Mouse (Mus musculus): Measurements from ENCODE around the gene Cxcl3. TPM values are rescaled to one million over a fixed set of nuclear protein-coding genes. Genes with fewer than 3 reads are reported as not detected.

The Cxcl3 gene
- total and polyA plus RNA-seq, 2 experiments from 2014 or later = not detected

DNA sequence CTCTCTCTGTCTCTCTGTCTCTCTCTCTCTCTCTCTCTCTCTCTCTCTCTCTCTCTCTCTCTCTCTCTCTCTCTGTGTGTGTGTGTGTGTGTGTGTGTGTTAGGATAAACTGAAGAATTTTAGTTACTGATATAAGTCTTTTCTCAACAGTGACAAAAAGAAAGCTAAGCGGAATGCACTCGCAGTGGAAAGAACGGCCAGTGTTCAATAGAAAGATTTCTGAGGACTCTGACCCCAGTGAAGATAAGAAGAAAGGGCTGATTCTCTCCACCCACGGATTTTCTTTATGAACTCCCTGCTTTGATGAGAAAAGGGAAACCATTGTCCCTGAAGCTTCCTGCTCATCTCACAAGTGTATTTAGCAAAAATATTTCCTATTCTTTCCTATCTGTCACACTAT lies 25.6 kb upstream of the Cxcl3 start:
- Histone ChIP-seq H3K36me3 (replicated peaks; ENCODE audit: control insufficient read depth, insufficient read depth, low read length) (no peaks in the 10 kb centered on the region), H3K9me3 (replicated peaks; ENCODE audit: control insufficient read depth, low read length) (no peaks in the 10 kb centered on the region), H3K4me2 (ENCODE audit: low read depth, low read length) (no peak overlapping the region), H3K27me3 (ENCODE audit: control insufficient read depth, insufficient read depth, low read length) (peaks cover 13% of the 10 kb centered on the region), H3K9ac (replicated peaks; ENCODE audit: low read depth, low read length) (no peak overlapping the region), H3K4me3 (ENCODE audit: low read depth, low read length) (no peak overlapping the region), H3K27ac (ENCODE audit: low read depth) (no peak overlapping the region), H3K4me1 (ENCODE audit: control insufficient read depth, insufficient read depth) (peaks cover 13% of the 10 kb centered on the region; the same call in 1 of the 2 replicates)
- TF ChIP-seq CTCF (IDR thresholded peaks at IDR 0.05; ENCODE audit: low read depth) = no peak
- no peak for TF ChIP-seq EP300 (IDR thresholded peaks at IDR 0.05; ENCODE audit: low read depth)
- 54% methylated on average over 4 of the region's 4 CpGs for WGBS
- no peak for DNase-seq (ENCODE audit: low spot score)
- no peak for ATAC-seq (ENCODE audit: insufficient read depth, low read depth)

DNA sequence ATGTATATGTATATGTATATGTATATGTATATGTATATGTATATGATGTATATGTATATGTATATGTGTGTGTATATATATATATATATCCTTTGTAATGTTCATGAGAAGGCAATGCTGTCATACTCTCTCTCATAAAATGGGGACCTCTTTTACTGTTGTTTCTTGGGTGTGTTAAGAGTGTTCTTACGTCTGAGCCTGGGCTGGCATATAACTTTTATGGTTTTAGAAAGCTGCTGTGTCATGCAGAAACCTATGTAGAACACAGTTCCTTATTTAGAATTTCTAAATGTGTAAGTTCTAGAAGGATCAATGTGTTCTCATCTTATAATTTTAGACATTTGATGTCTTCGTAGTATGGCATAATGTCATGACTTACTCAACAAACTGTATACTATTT lies 25.1 kb upstream of the Cxcl3 start:
- 86% methylated on average over 2 of the region's 2 CpGs for WGBS
- H3K9me3 ChIP-seq (replicated peaks; ENCODE audit: control insufficient read depth, low read length) = no peaks in the 10 kb centered on the region
- TF ChIP-seq EP300 (IDR thresholded peaks at IDR 0.05; ENCODE audit: low read depth) (no peak), CTCF (IDR thresholded peaks at IDR 0.05; ENCODE audit: low read depth) (no peak)
- no peak overlapping the region for H3K4me2 ChIP-seq (ENCODE audit: low read depth, low read length)
- peaks cover 13% of the 10 kb centered on the region for H3K27me3 ChIP-seq (ENCODE audit: control insufficient read depth, insufficient read depth, low read length)
- ATAC-seq (ENCODE audit: insufficient read depth, low read depth) (no peak), DNase-seq (ENCODE audit: low spot score) (no peak)
- H3K9ac ChIP-seq (replicated peaks; ENCODE audit: low read depth, low read length) = no peak overlapping the region
- no peak overlapping the region for H3K4me3 ChIP-seq (ENCODE audit: low read depth, low read length)
- peaks cover 13% of the 10 kb centered on the region; the same call in 1 of the 2 replicates for H3K4me1 ChIP-seq (ENCODE audit: control insufficient read depth, insufficient read depth)
- H3K36me3 ChIP-seq (replicated peaks; ENCODE audit: control insufficient read depth, insufficient read depth, low read length) = no peaks in the 10 kb centered on the region
- no peak overlapping the region for H3K27ac ChIP-seq (ENCODE audit: low read depth)

DNA sequence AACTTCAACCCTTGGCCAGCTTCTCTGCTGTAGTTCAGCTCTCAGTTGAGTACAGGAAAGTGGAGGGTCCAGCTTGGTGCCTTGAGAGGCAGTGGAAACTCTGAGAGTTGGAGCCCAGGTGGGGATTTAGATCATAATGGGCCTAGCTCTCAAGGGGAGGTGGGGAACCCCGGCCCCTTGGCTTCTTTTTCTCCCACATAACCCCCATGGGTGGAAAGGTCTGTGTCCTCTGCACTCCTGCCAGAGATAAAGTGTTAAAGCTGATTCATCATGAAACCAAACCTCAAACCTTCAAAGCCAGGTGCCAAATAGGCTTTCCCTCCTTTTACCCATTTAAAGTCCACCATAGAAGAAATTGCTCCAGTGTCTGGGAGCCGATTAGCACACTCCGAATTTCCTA lies 24.1 kb upstream of the Cxcl3 start:
- ATAC-seq (ENCODE audit: insufficient read depth, low read depth) (no peak), DNase-seq (ENCODE audit: low spot score) (no peak)
- no peaks in the 10 kb centered on the region for H3K9me3 ChIP-seq (replicated peaks; ENCODE audit: control insufficient read depth, low read length)
- no peak overlapping the region for H3K9ac ChIP-seq (replicated peaks; ENCODE audit: low read depth, low read length)
- H3K4me2 ChIP-seq (ENCODE audit: low read depth, low read length) = no peak overlapping the region
- H3K36me3 ChIP-seq (replicated peaks; ENCODE audit: control insufficient read depth, insufficient read depth, low read length) = no peaks in the 10 kb centered on the region
- H3K27me3 ChIP-seq (ENCODE audit: control insufficient read depth, insufficient read depth, low read length) = peaks cover 13% of the 10 kb centered on the region
- H3K4me1 ChIP-seq (ENCODE audit: control insufficient read depth, insufficient read depth) = peaks cover 13% of the 10 kb centered on the region; the same call in 1 of the 2 replicates
- H3K27ac ChIP-seq (ENCODE audit: low read depth) = no peak overlapping the region
- 78% methylated on average over 3 of the region's 3 CpGs for WGBS
- no peak for TF ChIP-seq CTCF (IDR thresholded peaks at IDR 0.05; ENCODE audit: low read depth)
- no peak for TF ChIP-seq EP300 (IDR thresholded peaks at IDR 0.05; ENCODE audit: low read depth)
- no peak overlapping the region for H3K4me3 ChIP-seq (ENCODE audit: low read depth, low read length)

DNA sequence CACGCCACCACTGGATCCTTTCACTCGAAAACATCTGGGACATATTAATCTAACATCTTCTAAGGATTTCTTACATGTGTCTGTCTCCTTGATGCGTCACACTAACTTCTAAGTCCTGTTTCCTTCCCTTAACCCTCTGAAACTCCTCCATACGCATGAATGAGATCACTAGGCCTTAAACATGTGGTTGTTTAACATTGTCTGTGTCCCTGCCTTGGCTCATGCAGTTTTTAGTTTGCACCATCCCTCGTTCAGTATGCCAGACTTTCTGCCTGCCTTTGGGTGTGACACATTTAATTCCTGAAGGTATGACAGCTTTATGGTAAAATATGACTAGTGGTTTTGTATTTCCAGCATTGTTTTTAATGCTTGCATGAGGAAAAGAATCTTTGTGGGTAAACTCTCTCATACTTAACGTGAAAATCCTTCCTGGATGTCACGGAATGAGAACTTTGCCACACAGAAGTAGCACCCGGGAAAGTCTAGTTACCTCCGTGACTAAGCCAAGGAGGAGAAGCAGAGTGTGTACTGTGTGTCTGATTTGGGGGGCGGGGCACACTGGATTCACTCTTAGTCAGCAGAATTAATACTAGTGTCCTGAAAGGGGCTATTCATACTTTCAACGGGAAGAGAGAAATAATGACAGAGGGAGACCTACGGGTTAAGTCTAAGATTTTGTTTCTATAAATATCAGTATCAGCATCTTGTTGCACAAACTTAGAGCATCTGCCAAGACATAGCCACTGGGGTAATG lies 21.8 kb upstream of the Cxcl3 start:
- Histone ChIP-seq H3K27me3 (ENCODE audit: control insufficient read depth, insufficient read depth, low read length) (peaks cover 9% of the 10 kb centered on the region), H3K36me3 (replicated peaks; ENCODE audit: control insufficient read depth, insufficient read depth, low read length) (no peaks in the 10 kb centered on the region), H3K9me3 (replicated peaks; ENCODE audit: control insufficient read depth, low read length) (no peaks in the 10 kb centered on the region), H3K27ac (ENCODE audit: low read depth) (no peak overlapping the region), H3K4me1 (ENCODE audit: control insufficient read depth, insufficient read depth) (peaks cover 3% of the 10 kb centered on the region; the same call in 1 of the 2 replicates), H3K9ac (replicated peaks; ENCODE audit: low read depth, low read length) (no peak overlapping the region), H3K4me2 (ENCODE audit: low read depth, low read length) (no peak overlapping the region), H3K4me3 (ENCODE audit: low read depth, low read length) (no peak overlapping the region)
- WGBS = 72% methylated on average over 12 of the region's 12 CpGs
- DNase-seq (ENCODE audit: low spot score) (no peak), ATAC-seq (ENCODE audit: insufficient read depth, low read depth) (no peak)
- TF ChIP-seq EP300 (IDR thresholded peaks at IDR 0.05; ENCODE audit: low read depth) = no peak
- no peak for TF ChIP-seq CTCF (IDR thresholded peaks at IDR 0.05; ENCODE audit: low read depth)

GRCm38 (mm10) chr5:90765821-90766606 lies 19.9 kb upstream of the Cxcl3 start:
- no peaks in the 10 kb centered on the region for H3K9me3 ChIP-seq (replicated peaks; ENCODE audit: control insufficient read depth, low read length)
- WGBS = 56% methylated on average over 8 of the region's 8 CpGs
- H3K4me2 ChIP-seq (ENCODE audit: low read depth, low read length) = no peak overlapping the region
- H3K9ac ChIP-seq (replicated peaks; ENCODE audit: low read depth, low read length) = no peak overlapping the region
- no peaks in the 10 kb centered on the region for H3K4me1 ChIP-seq (ENCODE audit: control insufficient read depth, insufficient read depth)
- no peak overlapping the region for H3K27ac ChIP-seq (ENCODE audit: low read depth)
- DNase-seq (ENCODE audit: low spot score) = no peak
- no peak overlapping the region for H3K4me3 ChIP-seq (ENCODE audit: low read depth, low read length)
- H3K36me3 ChIP-seq (replicated peaks; ENCODE audit: control insufficient read depth, insufficient read depth, low read length) = no peaks in the 10 kb centered on the region
- no peak for ATAC-seq (ENCODE audit: insufficient read depth, low read depth)
- TF ChIP-seq EP300 (IDR thresholded peaks at IDR 0.05; ENCODE audit: low read depth) (no peak), CTCF (IDR thresholded peaks at IDR 0.05; ENCODE audit: low read depth) (no peak)
- no peaks in the 10 kb centered on the region for H3K27me3 ChIP-seq (ENCODE audit: control insufficient read depth, insufficient read depth, low read length)
